Mouse (Mus musculus) testis, adult 2 months (tissue): ENCODE results near the gene Pnpla8. TPM values are rescaled to one million over a fixed set of nuclear protein-coding genes. Genes with fewer than 3 reads are reported as not detected.

Experiments
- H3K27ac ChIP-seq: fragments of 200-500 bp; 2 replicates; pipeline ENCODE4 v1.5.1; 2012; ENCODE audit warnings: low read depth, low read length; ENCODE audit not compliant: control insufficient read depth, insufficient read depth
- H3K27me3 ChIP-seq: fragments of 200-500 bp; 2 replicates; pipeline ENCODE4 v1.6.1; 2012; ENCODE audit warnings: mild to moderate bottlenecking, low read length, moderate library complexity; ENCODE audit not compliant: control insufficient read depth, insufficient read depth
- H3K36me3 ChIP-seq: fragments of 200-500 bp; 2 replicates; pipeline ENCODE4 v1.6.1; 2012; ENCODE audit warnings: mild to moderate bottlenecking, low read length; ENCODE audit not compliant: control insufficient read depth, insufficient read depth
- H3K4me1 ChIP-seq: fragments of 200-500 bp; 2 replicates; pipeline ENCODE4 v1.6.1; 2012; ENCODE audit warnings: low read length; ENCODE audit not compliant: control insufficient read depth, insufficient read depth
- H3K4me3 ChIP-seq: fragments of 200-500 bp; 2 replicates; pipeline ENCODE4 v1.5.1; 2012; ENCODE audit warnings: low read depth, mild to moderate bottlenecking, low read length, moderate library complexity, mixed read lengths; ENCODE audit not compliant: control insufficient read depth
- CTCF ChIP-seq: fragments of 200-500 bp; IDR thresholded peaks from 2 replicates; pipeline ENCODE4 v1.5.1; 2012; ENCODE audit warnings: low read depth, mild to moderate bottlenecking, inconsistent platforms, low read length, moderate library complexity; ENCODE audit not compliant: control insufficient read depth, insufficient read depth, insufficient replicate concordance
- POLR2A ChIP-seq: fragments of 200-500 bp; IDR thresholded peaks from 2 replicates; pipeline ENCODE4 v1.6.1; 2012; ENCODE audit warnings: low read depth, mild to moderate bottlenecking, inconsistent platforms, low read length, moderate library complexity; ENCODE audit not compliant: control insufficient read depth
- polyA plus RNA-seq: library from polyadenylated mRNA; depleted of rRNA; stranded (reverse); fragments of >200 nt; gene quantifications from 2 replicates; pipeline ENCODE4 v1.2.3, GENCODE M21; 2012; rRNA removed

Pnpla8 gene
- polyA plus RNA-seq, 1 experiment = 26.0 TPM

DNA sequence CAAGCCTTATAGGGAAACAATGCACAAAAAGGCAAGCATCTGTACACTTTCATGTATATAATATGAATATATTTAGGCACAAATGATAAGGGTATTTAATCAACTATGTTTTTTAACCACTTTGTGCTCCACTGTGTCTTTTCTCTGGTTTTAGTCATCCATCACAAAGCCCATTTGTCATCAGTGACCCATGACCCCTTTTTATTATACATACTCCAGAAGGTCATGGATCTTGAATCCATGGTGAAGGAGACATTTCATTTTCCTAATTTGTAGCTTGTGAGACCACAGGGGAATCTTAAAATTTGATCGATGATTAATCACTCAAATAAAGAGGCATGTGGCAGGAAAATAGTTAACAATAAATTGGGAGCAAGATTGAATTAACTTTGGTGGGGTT is 136.7 kb downstream of the Pnpla8 start:
- Histone ChIP-seq H3K27ac (no peak overlapping the region), H3K4me3 (no peak overlapping the region), H3K4me1 (no peaks in the 10 kb centered on the region), H3K27me3 (no peaks in the 10 kb centered on the region), H3K36me3 (no peaks in the 10 kb centered on the region)
- no peak for TF ChIP-seq CTCF
- TF ChIP-seq POLR2A = no peak

DNA sequence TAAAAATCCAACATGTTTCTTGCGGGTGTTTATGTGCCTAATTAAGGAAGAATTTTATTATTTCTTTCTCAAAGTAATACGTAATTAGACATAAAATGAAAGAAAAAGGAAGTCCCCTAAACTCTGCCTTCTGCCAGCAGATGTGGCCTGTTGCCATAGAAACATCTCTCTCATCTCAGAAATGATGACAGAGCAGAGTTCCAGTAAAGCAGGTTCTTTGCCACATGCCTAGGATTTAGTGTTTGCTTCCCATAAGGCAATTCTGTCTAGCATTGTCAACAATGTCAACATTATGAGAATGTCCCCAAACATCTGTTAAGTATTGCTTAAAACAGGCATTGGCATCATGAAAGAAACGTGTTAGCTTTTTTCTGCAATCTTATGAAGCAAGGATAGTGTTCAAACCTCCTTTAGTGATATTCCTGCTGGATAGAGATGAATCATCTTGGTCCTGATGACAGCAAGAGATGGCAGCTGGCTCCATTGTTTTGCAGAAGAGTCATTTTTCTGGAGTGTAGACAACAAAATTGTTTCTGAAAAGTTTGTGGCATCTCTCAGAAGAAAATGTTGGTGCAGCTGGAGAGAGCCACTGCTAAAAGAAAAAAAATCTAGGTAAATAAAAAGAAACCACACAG is 150.0 kb downstream of the Pnpla8 start:
- Histone ChIP-seq H3K36me3 (no peaks in the 10 kb centered on the region), H3K4me1 (no peaks in the 10 kb centered on the region), H3K4me3 (no peak overlapping the region), H3K27ac (no peak overlapping the region), H3K27me3 (no peaks in the 10 kb centered on the region)
- no peak for TF ChIP-seq POLR2A
- no peak for TF ChIP-seq CTCF

Other genes starting within 250 kb of the Pnpla8 start
- 20.1 and 23.8 TPM in 2 replicates for gene Dnajb9, start 11.0 kb upstream of the Pnpla8 start, polyA plus RNA-seq
- 0.53 and 0.94 TPM in 2 replicates for gene Nrcam, start 107.5 kb downstream of the Pnpla8 start, polyA plus RNA-seq